Mouse (Mus musculus): Measurements from ENCODE around the gene St6galnac4.

DNA sequence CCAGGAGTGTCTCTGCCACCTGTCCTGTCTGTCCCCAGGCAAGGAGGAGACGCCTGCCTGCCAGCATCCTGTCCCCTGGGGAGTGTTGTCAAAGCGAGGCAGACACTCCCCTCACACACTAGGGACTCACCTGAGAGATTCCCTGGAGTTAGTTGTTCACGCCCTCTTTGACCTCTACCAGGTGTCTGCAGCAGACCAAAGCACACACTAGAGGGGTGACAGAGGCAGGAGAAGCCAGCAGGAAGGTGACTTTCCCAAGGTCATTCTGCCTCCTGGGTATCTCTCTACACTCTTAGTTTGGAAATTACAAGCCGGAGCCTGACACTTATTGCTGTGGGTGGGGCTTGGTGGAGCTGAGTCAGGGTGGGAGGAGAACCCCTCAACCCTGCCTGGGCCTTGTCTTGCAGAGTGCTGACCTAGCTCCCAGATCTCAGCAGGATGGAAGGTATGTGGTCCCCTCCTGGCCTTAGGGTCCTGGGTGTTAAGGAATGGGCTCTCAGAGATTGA, 41.2 kb downstream of the St6galnac4 start:
- no peak for TF ChIP-seq POLR2A (IDR thresholded peaks at IDR 0.05; ENCODE audit: insufficient read depth, low read length)
- no peak for TF ChIP-seq CTCF (IDR thresholded peaks at IDR 0.05; ENCODE audit: low read depth, low read length)
